Mouse (Mus musculus): Measurements from ENCODE around the gene Mllt6.

GRCm38 (mm10) chr11:97723709-97724108 lies 60.5 kb downstream of the Mllt6 start:
- TF ChIP-seq POLR2A (IDR thresholded peaks at IDR 0.05; ENCODE audit: control insufficient read depth in 1 of 2, insufficient read depth in 1 of 2, low read depth in 1 of 2, low read length in 2 of 2, poor library complexity in 1 of 2) = no peak
- no peak for TF ChIP-seq MEF2A (IDR thresholded peaks at IDR 0.05; ENCODE audit: extremely low read depth, insufficient replicate concordance, low read depth, low read length, poor library complexity, severe bottlenecking)
- no peak for TF ChIP-seq TAL1 (IDR thresholded peaks at IDR 0.05; ENCODE audit: low read length)
- TF ChIP-seq CTCF (IDR thresholded peaks at IDR 0.05 in 2 of 3, conservative IDR thresholded peaks at IDR 0.05 in 1 of 3; ENCODE audit: control insufficient read depth in 1 of 3, insufficient read depth in 1 of 3, low read depth in 2 of 3, low read length in 3 of 3, poor library complexity in 1 of 3, severe bottlenecking in 1 of 3) = no peak
- TF ChIP-seq RAD21 (IDR thresholded peaks at IDR 0.05; ENCODE audit: low read depth, low read length) = no peak

Data from MEL (cell line).